Mouse (Mus musculus): ENCODE data around the gene Lif. TPM values are rescaled to one million over a fixed set of nuclear protein-coding genes. Genes with fewer than 3 reads are reported as not detected.

The Lif gene
- total and polyA plus RNA-seq, 2 experiments from 2014 or later, result 0.05 TPM; not detected in 1

- H3K4me2 ChIP-seq (ENCODE audit: low read depth, low read length, poor library complexity, severe bottlenecking), result no peak overlapping the region
- ATAC-seq (ENCODE audit: low FRiP score), result no peak
- no peaks in the 10 kb centered on the region for H3K9me3 ChIP-seq (ENCODE audit: low read length)
- WGBS, result 64% methylated on average over 9 of the region's 9 CpGs
- no peak overlapping the region for H3K9ac ChIP-seq (replicated peaks; ENCODE audit: low read length, poor library complexity, severe bottlenecking)
- no peak for TF ChIP-seq CTCF (IDR thresholded peaks at IDR 0.05)
- no peaks in the 10 kb centered on the region for H3K4me1 ChIP-seq (ENCODE audit: insufficient read depth, low read length)
- no peak for DNase-seq (ENCODE audit: low spot score)
- no peak overlapping the region for H3K27ac ChIP-seq (ENCODE audit: low read depth, low read length)
- no peak overlapping the region for H3K4me3 ChIP-seq (ENCODE audit: low read depth, low read length)
- peaks cover 15% of the 10 kb centered on the region for H3K27me3 ChIP-seq (ENCODE audit: insufficient read depth, low read length)
- peaks cover 6% of the 10 kb centered on the region for H3K36me3 ChIP-seq (ENCODE audit: insufficient read depth, low read length)
Observed at GRCm38 (mm10) chr11:4219908-4220307, 37.4 kb upstream of the Lif start.

- Histone ChIP-seq H3K36me3 (ENCODE audit: insufficient read depth, low read length) (no peaks in the 10 kb centered on the region), H3K9me3 (ENCODE audit: low read length) (no peaks in the 10 kb centered on the region), H3K27me3 (ENCODE audit: insufficient read depth, low read length) (peaks cover 15% of the 10 kb centered on the region), H3K9ac (replicated peaks; ENCODE audit: low read length, poor library complexity, severe bottlenecking) (no peak overlapping the region), H3K27ac (ENCODE audit: low read depth, low read length) (no peak overlapping the region), H3K4me3 (ENCODE audit: low read depth, low read length) (no peak overlapping the region), H3K4me1 (ENCODE audit: insufficient read depth, low read length) (no peaks in the 10 kb centered on the region), H3K4me2 (ENCODE audit: low read depth, low read length, poor library complexity, severe bottlenecking) (no peak overlapping the region)
- ATAC-seq (ENCODE audit: low FRiP score), result peak; percentile 34; the same call in 1 of the 2 replicates
- peak; percentile 33 for DNase-seq (ENCODE audit: low spot score)
- peak; percentile 78 for TF ChIP-seq CTCF (IDR thresholded peaks at IDR 0.05)
- WGBS, result 46% methylated on average over 28 of the region's 28 CpGs
Observed at GRCm38 (mm10) chr11:4220443-4221400, 36.6 kb upstream of the Lif start.

DNA sequence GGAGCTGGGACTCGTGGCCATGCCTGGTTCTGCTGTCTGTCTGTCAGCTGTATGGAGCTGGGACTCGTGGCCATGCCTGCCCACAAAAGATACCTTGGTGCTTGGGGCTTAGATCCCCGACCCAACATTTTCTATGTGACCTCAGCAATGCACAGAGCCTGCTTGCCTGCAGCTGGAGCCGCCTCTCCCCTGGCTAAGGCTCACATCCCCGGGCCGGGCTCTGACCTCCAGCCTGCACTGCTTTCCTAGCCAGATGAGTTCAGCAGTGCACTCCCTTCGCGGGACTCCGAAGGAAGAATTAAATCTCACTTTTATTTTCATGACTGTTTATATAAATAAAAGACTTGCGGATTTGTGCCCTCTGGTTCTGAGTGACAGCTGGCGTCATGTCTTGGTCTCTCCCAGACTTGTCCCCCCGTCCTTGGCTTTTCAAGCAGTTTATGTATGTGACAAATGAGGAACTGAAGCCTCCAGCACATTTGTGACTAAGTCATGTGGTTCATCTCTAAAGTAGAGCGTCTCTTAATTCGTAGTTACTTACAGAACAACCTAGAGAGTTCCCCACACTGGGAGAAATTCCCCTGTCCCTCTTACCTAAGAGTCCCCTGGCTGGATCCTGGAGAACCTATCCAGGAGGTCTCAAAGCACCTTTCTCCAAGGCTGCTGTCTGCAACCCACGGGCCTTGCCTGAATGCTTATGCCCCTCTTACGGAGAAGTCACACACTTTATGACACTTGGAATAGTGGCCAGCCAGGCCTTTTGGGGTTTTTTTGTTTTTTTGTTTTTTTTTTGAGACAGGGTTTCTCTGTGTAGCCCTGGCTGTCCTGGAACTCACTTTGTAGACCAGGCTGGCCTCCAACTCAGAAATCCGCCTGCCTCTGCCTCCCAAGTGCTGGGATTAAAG, 35.1 kb upstream of the Lif start:
- Histone ChIP-seq H3K9ac (replicated peaks; ENCODE audit: low read length, poor library complexity, severe bottlenecking) (no peak overlapping the region), H3K9me3 (ENCODE audit: low read length) (no peaks in the 10 kb centered on the region), H3K36me3 (ENCODE audit: insufficient read depth, low read length) (no peaks in the 10 kb centered on the region), H3K4me2 (ENCODE audit: low read depth, low read length, poor library complexity, severe bottlenecking) (no peak overlapping the region), H3K4me1 (ENCODE audit: insufficient read depth, low read length) (no peaks in the 10 kb centered on the region), H3K27me3 (ENCODE audit: insufficient read depth, low read length) (peaks cover 12% of the 10 kb centered on the region), H3K27ac (ENCODE audit: low read depth, low read length) (no peak overlapping the region), H3K4me3 (ENCODE audit: low read depth, low read length) (no peak overlapping the region)
- no peak for TF ChIP-seq CTCF (IDR thresholded peaks at IDR 0.05)
- 75% methylated on average over 17 of the region's 17 CpGs for WGBS
- DNase-seq (ENCODE audit: low spot score) (no peak), ATAC-seq (ENCODE audit: low FRiP score) (no peak)

DNA sequence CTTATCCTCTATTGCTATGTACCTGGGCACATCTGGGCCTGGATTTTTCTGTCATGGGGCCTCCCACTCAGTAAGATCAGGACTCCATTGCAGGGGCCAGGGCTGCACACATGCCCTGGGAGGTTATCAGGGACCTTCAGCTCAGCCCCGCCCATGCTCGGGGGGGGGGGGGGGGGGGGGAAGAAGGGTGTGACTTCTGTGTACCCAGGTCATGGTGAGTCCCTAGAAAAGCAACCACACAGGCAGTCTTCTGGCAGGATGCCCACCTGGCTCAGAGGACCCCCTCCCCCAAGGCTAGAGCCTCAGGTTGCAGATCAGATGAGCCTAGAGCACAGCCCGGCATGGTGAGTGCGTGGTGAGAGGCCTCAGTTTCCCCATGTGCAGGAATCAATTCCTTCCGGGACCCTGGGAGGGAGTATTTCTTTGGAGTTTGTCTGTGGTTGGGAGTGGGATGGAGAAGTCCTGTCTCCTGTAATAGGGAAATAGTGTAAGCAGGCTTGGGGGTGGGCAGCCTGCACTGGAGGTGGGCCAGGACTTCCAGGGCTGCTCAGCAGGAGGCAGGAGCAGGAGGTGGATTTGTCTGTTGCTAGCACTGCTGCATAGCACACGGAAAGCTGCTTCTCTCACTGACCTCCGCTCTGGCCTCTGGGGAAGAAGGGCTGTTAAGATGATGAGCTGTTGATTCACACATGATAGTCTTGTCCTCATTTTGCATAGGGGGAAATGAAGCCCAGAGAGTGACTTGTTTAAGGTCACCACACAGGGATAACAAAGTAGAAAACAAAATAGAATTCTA, 33.8 kb upstream of the Lif start:
- no peak overlapping the region for H3K4me3 ChIP-seq (ENCODE audit: low read depth, low read length)
- no peak overlapping the region for H3K9ac ChIP-seq (replicated peaks; ENCODE audit: low read length, poor library complexity, severe bottlenecking)
- 28% methylated on average over 5 of the region's 7 CpGs for WGBS
- no peaks in the 10 kb centered on the region for H3K4me1 ChIP-seq (ENCODE audit: insufficient read depth, low read length)
- ATAC-seq (ENCODE audit: low FRiP score) (no peak), DNase-seq (ENCODE audit: low spot score) (no peak)
- H3K36me3 ChIP-seq (ENCODE audit: insufficient read depth, low read length), result no peaks in the 10 kb centered on the region
- H3K4me2 ChIP-seq (ENCODE audit: low read depth, low read length, poor library complexity, severe bottlenecking), result no peak overlapping the region
- no peaks in the 10 kb centered on the region; the same call in 1 of the 2 replicates for H3K27me3 ChIP-seq (ENCODE audit: insufficient read depth, low read length)
- no peaks in the 10 kb centered on the region for H3K9me3 ChIP-seq (ENCODE audit: low read length)
- H3K27ac ChIP-seq (ENCODE audit: low read depth, low read length), result no peak overlapping the region
- no peak for TF ChIP-seq CTCF (IDR thresholded peaks at IDR 0.05)

- no peak overlapping the region for H3K4me2 ChIP-seq (ENCODE audit: low read depth, low read length, poor library complexity, severe bottlenecking)
- TF ChIP-seq CTCF (IDR thresholded peaks at IDR 0.05), result no peak
- no peaks in the 10 kb centered on the region for H3K9me3 ChIP-seq (ENCODE audit: low read length)
- no peak overlapping the region for H3K27ac ChIP-seq (ENCODE audit: low read depth, low read length)
- 42% methylated on average over 2 of the region's 2 CpGs for WGBS
- no peak for ATAC-seq (ENCODE audit: low FRiP score)
- H3K36me3 ChIP-seq (ENCODE audit: insufficient read depth, low read length), result no peaks in the 10 kb centered on the region
- no peaks in the 10 kb centered on the region for H3K27me3 ChIP-seq (ENCODE audit: insufficient read depth, low read length)
- no peak overlapping the region for H3K9ac ChIP-seq (replicated peaks; ENCODE audit: low read length, poor library complexity, severe bottlenecking)
- H3K4me3 ChIP-seq (ENCODE audit: low read depth, low read length), result no peak overlapping the region
- no peaks in the 10 kb centered on the region for H3K4me1 ChIP-seq (ENCODE audit: insufficient read depth, low read length)
- DNase-seq (ENCODE audit: low spot score), result no peak
Observed at GRCm38 (mm10) chr11:4224223-4224622, 33.1 kb upstream of the Lif start.
